ENCODE assay signal across 12 mouse cellular contexts in genomic region chr14:57726172-57726571, GRCm38 (mm10). TPM values are rescaled to one million over a fixed set of nuclear protein-coding genes. Genes with fewer than 3 reads are reported as not detected.
DNase-seq lines count a peak whose midpoint lies in the region; ATAC-seq and TF ChIP-seq lines count a peak whose summit lies in the region.
"Had no signal": no experiment of that assay in that cellular context is flagged by ENCODE, and none has a peak within 500 bp of the region (broad histone marks: within the 10 kb centered on the region; RNA-seq: fewer than 3 reads in every experiment).

No protein-coding gene starts in this region.

- H3K79me2 ChIP-seq in CH12.LX (replicated peaks; ENCODE audit: control insufficient read depth, extremely low read depth, insufficient read depth, poor library complexity, severe bottlenecking), result no peaks in the 10 kb centered on the region

- H3K4me1 ChIP-seq in CH12.LX (ENCODE audit: control insufficient read depth in 1 of 2, insufficient read depth in 2 of 2), result peaks cover 17 to 20% of the 10 kb centered on the region in 2 experiments
- H3K4me1 ChIP-seq in embryonic fibroblast, embryonic 13.5 days (ENCODE audit: control insufficient read depth, insufficient read depth, low read length), result peaks cover 17% of the 10 kb centered on the region
- no peaks in the 10 kb centered on the region for H3K4me1 ChIP-seq in midbrain, postnatal 0 days (ENCODE audit: insufficient read depth, low read length)
- no peaks in the 10 kb centered on the region; the same call in 1 of the 2 replicates for H3K4me1 ChIP-seq in limb, embryonic 10.5 days

- dilution Hi-C loops in CH12.LX (cut with MboI; ENCODE audit: extremely low pct_ligation_motif_present, extremely low pct_unique_long_range_greater_than_20kb, low sequenced_read_pairs), result no loop called here

- TF ChIP-seq RAD21 in CH12.LX (IDR thresholded peaks at IDR 0.05; ENCODE audit: low read depth, low read length), result peak; percentile 44

- ATAC-seq in midbrain, postnatal 0 days (ENCODE audit: low FRiP score), result no peak
- ATAC-seq: hindbrain, embryonic 16.5 days had no signal

- in situ Hi-C loops in CH12.LX (cut with MboI; ENCODE audit: low pct_ligation_motif_present, low pct_unique_long_range_greater_than_20kb, low sequenced_read_pairs), result no loop called here

- peak; percentile 62 for TF ChIP-seq CTCF in layer of hippocampus, adult 2 months (conservative IDR thresholded peaks at IDR 0.05)
- peak; percentile 47 to 54; a peak in 2 of 4 replicates for TF ChIP-seq CTCF in CH12.LX (conservative IDR thresholded peaks at IDR 0.05 in 1 of 2, IDR thresholded peaks at IDR 0.05 in 1 of 2; ENCODE audit: low read depth in 2 of 2, low read length in 2 of 2)
- peak; percentile 51; the same call in 1 of the 2 replicates for TF ChIP-seq CTCF in embryonic fibroblast, embryonic 13.5 days (IDR thresholded peaks at IDR 0.05; ENCODE audit: borderline replicate concordance, insufficient read depth, low read length)
- no peak for TF ChIP-seq CTCF in midbrain, postnatal 0 days (IDR thresholded peaks at IDR 0.05)

- TF ChIP-seq EP300 in CH12.LX (IDR thresholded peaks at IDR 0.05; ENCODE audit: low read length), result no peak

- no peaks in the 10 kb centered on the region for H3K36me3 ChIP-seq in CH12.LX (replicated peaks in 1 of 2; ENCODE audit: control insufficient read depth in 1 of 2, insufficient read depth in 1 of 2, low read length in 1 of 2)
- H3K36me3 ChIP-seq in midbrain, postnatal 0 days (ENCODE audit: insufficient read depth, low read length), result no peaks in the 10 kb centered on the region
- H3K36me3 ChIP-seq in limb, embryonic 10.5 days, result peaks cover 79% of the 10 kb centered on the region

- H3K27ac ChIP-seq in layer of hippocampus, adult 2 months, result no peak overlapping the region
- no peak overlapping the region for H3K27ac ChIP-seq in CH12.LX (ENCODE audit: insufficient read depth, low read depth)
- H3K27ac ChIP-seq in embryonic fibroblast, embryonic 13.5 days (ENCODE audit: insufficient read depth, low read length), result no peak overlapping the region
- H3K27ac ChIP-seq in midbrain, postnatal 0 days (ENCODE audit: low read depth, low read length), result no peak overlapping the region
- H3K27ac ChIP-seq in limb, embryonic 10.5 days, result no peak overlapping the region

- WGBS in midbrain, postnatal 0 days, result 86% methylated on average over 8 of the region's 8 CpGs
- WGBS in limb, embryonic 10.5 days, result 76% methylated on average over 8 of the region's 8 CpGs

- no peak for TF ChIP-seq POLR2A in CH12.LX (IDR thresholded peaks at IDR 0.05; ENCODE audit: low read depth, low read length)
- no peak for TF ChIP-seq POLR2A in embryonic fibroblast, embryonic 13.5 days (IDR thresholded peaks at IDR 0.05; ENCODE audit: low read depth, low read length)

- H3K27me3 ChIP-seq in CH12.LX (replicated peaks), result no peaks in the 10 kb centered on the region
- H3K27me3 ChIP-seq in midbrain, postnatal 0 days (ENCODE audit: insufficient read depth, low read length), result no peaks in the 10 kb centered on the region
- H3K27me3 ChIP-seq in limb, embryonic 10.5 days (ENCODE audit: low read depth, poor library complexity, severe bottlenecking), result no peaks in the 10 kb centered on the region

- no peak overlapping the region for H3K9ac ChIP-seq in CH12.LX (ENCODE audit: insufficient read depth, low read depth)
- H3K9ac ChIP-seq in midbrain, postnatal 0 days (replicated peaks; ENCODE audit: low read length, poor library complexity, severe bottlenecking), result no peak overlapping the region

- H3K4me2 ChIP-seq in CH12.LX (ENCODE audit: insufficient read depth, low read depth, poor library complexity, severe bottlenecking), result no peak overlapping the region
- H3K4me2 ChIP-seq in midbrain, postnatal 0 days (ENCODE audit: low read depth, low read length, poor library complexity, severe bottlenecking), result no peak overlapping the region
- H3K4me2 ChIP-seq: heart, embryonic 11.5 days had no signal

- no peak for DNase-seq in layer of hippocampus, adult 2 months (ENCODE audit: low spot score in 2 of 2)
- no peak for DNase-seq in layer of hippocampus, adult 9-11 months
- DNase-seq in 416B (ENCODE audit: low read depth) (peak; percentile 19), CH12.LX (ENCODE audit: extremely low read depth) (no peak)
- no peak for DNase-seq in midbrain, postnatal 0 days (ENCODE audit: low spot score)
- DNase-seq in limb, embryonic 10.5 days (ENCODE audit: low spot score), result no peak
- DNase-seq: lung, postnatal 36 days had no signal

- peaks cover 4% of the 10 kb centered on the region for H3K9me3 ChIP-seq in CH12.LX (replicated peaks; ENCODE audit: low read length)
- no peaks in the 10 kb centered on the region for H3K9me3 ChIP-seq in midbrain, postnatal 0 days (ENCODE audit: low read length)
- no peaks in the 10 kb centered on the region for H3K9me3 ChIP-seq in limb, embryonic 10.5 days (replicated peaks)

- H3K4me3 ChIP-seq in layer of hippocampus, adult 2 months, result no peak overlapping the region
- H3K4me3 ChIP-seq in CH12.LX (replicated peaks in 1 of 3; ENCODE audit: low read depth in 2 of 3, low read length in 2 of 3, poor library complexity in 1 of 3), result no peak overlapping the region
- no peak overlapping the region for H3K4me3 ChIP-seq in embryonic fibroblast, embryonic 13.5 days (ENCODE audit: insufficient read depth, low read length)
- no peak overlapping the region for H3K4me3 ChIP-seq in midbrain, postnatal 0 days (ENCODE audit: low read depth, low read length)
- no peak overlapping the region for H3K4me3 ChIP-seq in limb, embryonic 10.5 days
- H3K4me3 ChIP-seq: erythroblast, embryonic 14.5 days had no signal

TF ChIP-seq in CH12.LX, 34 proteins besides CTCF, POLR2A, EP300 and RAD21:
- peak; percentile 43 for TF ChIP-seq SMC3 (IDR thresholded peaks at IDR 0.05; ENCODE audit: low read depth, low read length)
- no peak for TF ChIP-seq BHLHE40 (IDR thresholded peaks at IDR 0.05; ENCODE audit: low read depth, low read length)

RNA-seq across cellular contexts. Expression of gene Gm49361, which starts 19.7 kb away (rescaled TPM):
- total RNA-seq in layer of hippocampus, adult 2 months (2021), result 1 to 10 TPM in 1 of 2 experiments, under 1 TPM in 1; 0.32 to 3.1 TPM
- total RNA-seq in CH12.LX (2012; rRNA removed) (not detected in 2 replicates), CH12.LX (2014; rRNA removed) (not detected in 2 replicates)
- polyA plus RNA-seq in CH12.LX (2012; ENCODE audit: insufficient read length, low read depth), result not detected in 2 replicates
- polyA plus RNA-seq in embryonic fibroblast, embryonic 13.5 days (2011; ENCODE audit: insufficient read length, low read depth, missing spikeins), result 0.27 TPM in 1 of 2 replicates, not detected in the other
- total RNA-seq in midbrain, postnatal 0 days (2014; rRNA removed), result not detected in 2 replicates
- polyA plus RNA-seq in midbrain, postnatal 0 days (2015; fragmentation: Nextera tagmentation; extraction: Ambion mirVana), result not detected in 2 replicates
- polyA plus RNA-seq in limb, embryonic 10.5 days (2016; fragmentation: Nextera tagmentation; extraction: Ambion mirVana), result not detected in 2 replicates
- total RNA-seq: left cerebral cortex, postnatal 36 days had no signal
- polyA plus RNA-seq: heart, embryonic 11.5 days; hindbrain, embryonic 16.5 days had no signal

RNA-seq across cellular contexts. Expression of gene Lats2, which starts 32.0 kb away (rescaled TPM):
- total RNA-seq in layer of hippocampus, adult 2 months (2021), result 10 to 100 TPM; 42.5 to 49.0 TPM
- total RNA-seq in CH12.LX (2012; rRNA removed) (1.5 TPM in 2 replicates), CH12.LX (2014; rRNA removed) (0.96 and 4.0 TPM in 2 replicates)
- 0.64 and 1.1 TPM in 2 replicates for polyA plus RNA-seq in CH12.LX (2012; ENCODE audit: insufficient read length, low read depth)
- 50.8 and 52.7 TPM in 2 replicates for polyA plus RNA-seq in embryonic fibroblast, embryonic 13.5 days (2011; ENCODE audit: insufficient read length, low read depth, missing spikeins)
- total RNA-seq in midbrain, postnatal 0 days (2014; rRNA removed), result 7.7 and 8.4 TPM in 2 replicates
- polyA plus RNA-seq in midbrain, postnatal 0 days (2015; fragmentation: Nextera tagmentation; extraction: Ambion mirVana), result 3.1 and 3.8 TPM in 2 replicates
- polyA plus RNA-seq in limb, embryonic 10.5 days (2016; fragmentation: Nextera tagmentation; extraction: Ambion mirVana), result 16.3 and 21.0 TPM in 2 replicates
